Mouse (Mus musculus): Measurements from ENCODE around the gene Il22ra2.

DNA sequence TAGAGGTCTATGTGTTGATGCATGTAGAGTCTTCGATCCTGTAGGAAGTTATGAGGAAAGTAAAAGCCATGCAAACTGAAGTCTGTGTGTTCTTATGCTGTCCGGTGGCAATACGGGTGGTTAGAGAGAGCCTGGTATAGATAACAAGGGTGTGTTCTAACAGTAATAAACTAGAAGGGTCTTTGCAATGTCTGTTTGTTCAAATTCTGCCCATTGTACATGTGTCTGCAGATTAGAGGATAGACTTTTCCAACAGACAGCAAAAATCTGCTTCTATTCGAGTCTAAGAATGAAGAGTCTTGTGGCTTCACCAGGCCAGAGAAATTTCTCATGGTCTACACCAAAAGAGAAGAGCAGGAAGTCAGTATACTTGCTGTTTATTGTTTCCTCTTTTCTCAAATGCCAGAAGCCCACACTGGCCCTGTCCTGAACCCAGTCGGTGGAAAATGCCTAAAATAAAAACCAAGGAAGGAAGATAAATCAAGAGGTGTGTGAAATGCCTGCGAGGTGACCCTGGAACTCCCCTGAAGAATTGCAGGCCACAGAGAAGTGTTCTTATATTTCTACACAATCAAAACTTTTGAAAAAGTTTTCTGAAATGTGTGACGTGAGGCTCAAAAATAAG lies 38.9 kb upstream of the Il22ra2 start:
- no peak for TF ChIP-seq EP300 (optimal IDR thresholded peaks at IDR 0.05)
- no peak for TF ChIP-seq CTCF (IDR thresholded peaks at IDR 0.05; ENCODE audit: low read depth)

Measured in stomach, postnatal 0 days (tissue).